Mouse (Mus musculus): ENCODE measurements around the gene Olfr1263. TPM values are rescaled to one million over a fixed set of nuclear protein-coding genes. Genes with fewer than 3 reads are reported as not detected.

Gene Olfr1263
- not detected for total RNA-seq (2018; cell fraction: chromatin; rRNA removed)
- not detected for total RNA-seq (2018; cell fraction: cytosol; rRNA removed)
- not detected for total RNA-seq (2018; cell fraction: nucleus; rRNA removed)
- not detected in 3 replicates for polyA plus RNA-seq (2018)

DNA sequence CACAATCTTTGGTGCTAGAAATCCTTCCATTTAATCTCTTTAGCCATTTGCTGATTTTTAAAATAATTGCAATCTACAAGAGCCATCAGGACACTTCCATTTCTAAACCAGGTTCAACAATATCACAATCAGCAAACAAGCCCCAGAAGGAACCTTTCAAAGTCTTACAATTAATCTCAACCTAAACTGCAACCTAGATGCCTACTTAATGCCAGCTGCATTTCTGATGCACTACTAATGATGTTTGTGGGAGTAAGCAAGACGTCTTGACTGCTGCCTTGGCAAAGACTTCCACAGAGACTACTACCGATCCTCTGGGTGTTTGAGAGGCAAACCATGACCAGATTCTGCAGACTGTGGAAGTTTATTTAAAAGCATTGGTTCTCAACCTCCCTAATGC lies at the start of gene Olfr1263:
Olfr1263 (plus strand) TSS at position 301 of the 400 bp plus-strand sequence.
- WGBS (ENCODE audit: missing documents) = 84% methylated on average over 2 of the region's 2 CpGs
- Histone ChIP-seq H3K4me3 (ENCODE audit: inconsistent target) (no peak within 1 kb of the TSS), H3K36me3 (ENCODE audit: inconsistent target) (no peaks in the 10 kb centered on the region), H3K27ac (no peak within 1 kb of the TSS), H3K79me2 (ENCODE audit: inconsistent target) (no peaks in the 10 kb centered on the region)

DNA sequence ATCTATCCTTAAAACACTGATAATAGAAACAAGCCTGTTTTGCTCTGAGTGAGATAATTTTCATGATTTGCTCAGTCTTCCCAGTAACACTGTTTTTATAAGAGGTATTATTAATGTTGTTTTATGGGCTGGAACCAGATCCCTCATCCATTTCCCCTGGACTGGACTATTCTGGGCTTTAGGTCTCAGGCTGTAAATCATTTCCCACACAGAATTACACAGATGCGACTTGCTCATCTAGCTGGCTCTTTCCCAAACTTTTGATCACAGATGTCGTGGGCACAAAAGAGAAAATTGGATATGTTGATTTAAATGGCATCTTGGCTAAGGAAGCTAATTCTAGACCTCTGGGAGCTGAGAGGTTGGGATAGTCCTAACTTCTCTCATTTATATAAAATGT lies 37.7 kb upstream of the Olfr1263 start, which contains the start of gene Olfr1260:
Olfr1260 (plus strand) TSS at position 157 of the 400 bp plus-strand sequence.
- 87% methylated on average over 2 of the region's 2 CpGs for WGBS (ENCODE audit: missing documents)
- Histone ChIP-seq H3K36me3 (ENCODE audit: inconsistent target) (no peaks in the 10 kb centered on the region), H3K4me3 (ENCODE audit: inconsistent target) (no peak within 1 kb of the TSS), H3K27ac (no peak within 1 kb of the TSS), H3K79me2 (ENCODE audit: inconsistent target) (no peaks in the 10 kb centered on the region)

DNA sequence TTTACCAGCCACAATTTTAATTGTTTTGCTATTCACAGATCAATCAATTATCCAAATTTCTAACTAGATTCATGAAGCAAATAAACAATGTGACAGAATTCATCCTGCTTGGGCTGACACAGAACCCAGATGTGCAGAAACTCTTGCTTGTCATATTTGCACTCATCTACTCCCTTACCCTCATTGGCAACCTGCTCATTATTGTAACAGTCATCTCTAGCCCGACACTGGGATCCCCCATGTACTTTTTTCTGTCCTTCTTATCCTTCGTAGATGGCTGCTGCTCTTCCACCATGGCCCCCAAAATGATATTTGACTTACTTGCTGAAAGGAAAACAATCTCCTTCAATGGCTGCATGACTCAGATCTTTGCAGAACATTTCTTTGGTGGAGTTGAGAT lies 34.2 kb upstream of the Olfr1263 start:
- WGBS (ENCODE audit: missing documents) = 95% methylated on average over 2 of the region's 2 CpGs
- H3K79me2 ChIP-seq (ENCODE audit: inconsistent target) = no peaks in the 10 kb centered on the region
- no peak overlapping the region for H3K4me3 ChIP-seq (ENCODE audit: inconsistent target)
- H3K36me3 ChIP-seq (ENCODE audit: inconsistent target) = no peaks in the 10 kb centered on the region
- no peak overlapping the region for H3K27ac ChIP-seq

DNA sequence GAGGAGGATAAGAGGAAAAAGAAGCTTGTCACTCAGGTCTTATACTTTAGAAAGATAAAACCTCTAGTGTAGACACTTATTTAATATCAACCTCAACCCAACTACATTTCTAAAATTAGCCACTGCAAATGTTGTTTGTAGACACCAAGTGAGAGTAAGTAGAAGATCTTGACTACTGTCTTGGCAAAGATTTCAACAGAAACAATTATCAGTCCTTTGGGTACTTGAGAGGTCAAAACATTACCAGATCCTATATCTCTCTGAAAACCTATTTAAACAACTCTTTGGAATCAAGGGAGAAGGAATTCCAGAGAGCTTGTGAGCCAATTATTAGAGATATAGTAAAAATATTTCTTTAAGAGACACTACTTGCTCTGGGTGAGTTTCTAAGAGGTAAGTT lies 21.0 kb upstream of the Olfr1263 start, which contains the start of gene Olfr1261:
Olfr1261 (plus strand) TSS at position 301 of the 400 bp plus-strand sequence.
- no peaks in the 10 kb centered on the region for H3K36me3 ChIP-seq (ENCODE audit: inconsistent target)
- no peak within 1 kb of the TSS for H3K27ac ChIP-seq
- no peaks in the 10 kb centered on the region for H3K79me2 ChIP-seq (ENCODE audit: inconsistent target)
- no peak within 1 kb of the TSS for H3K4me3 ChIP-seq (ENCODE audit: inconsistent target)

DNA sequence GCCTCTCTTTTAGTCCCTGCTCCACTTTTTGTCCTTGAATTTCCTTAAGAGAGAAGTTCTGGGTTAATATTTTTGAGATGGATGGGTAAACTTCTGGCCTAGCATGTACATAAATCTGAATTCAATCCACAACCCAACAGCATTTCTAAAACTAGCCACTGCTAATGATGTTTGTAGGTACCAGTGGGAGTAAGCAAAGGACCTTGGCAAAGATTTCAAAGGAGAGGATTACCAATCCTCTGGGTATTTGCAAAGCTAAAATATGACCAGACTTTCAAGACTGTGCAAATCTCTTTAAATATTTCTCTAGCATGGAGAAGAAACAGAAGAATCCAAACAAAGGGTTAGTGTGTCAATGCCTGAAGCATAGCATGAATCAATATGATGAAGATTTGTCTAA lies 12.1 kb upstream of the Olfr1263 start, which contains the start of gene Olfr1262:
Olfr1262 (plus strand) TSS at position 301 of the 400 bp plus-strand sequence.
- no peaks in the 10 kb centered on the region for H3K36me3 ChIP-seq (ENCODE audit: inconsistent target)
- H3K79me2 ChIP-seq (ENCODE audit: inconsistent target) = no peaks in the 10 kb centered on the region
- H3K27ac ChIP-seq = no peak within 1 kb of the TSS
- no peak within 1 kb of the TSS for H3K4me3 ChIP-seq (ENCODE audit: inconsistent target)

DNA sequence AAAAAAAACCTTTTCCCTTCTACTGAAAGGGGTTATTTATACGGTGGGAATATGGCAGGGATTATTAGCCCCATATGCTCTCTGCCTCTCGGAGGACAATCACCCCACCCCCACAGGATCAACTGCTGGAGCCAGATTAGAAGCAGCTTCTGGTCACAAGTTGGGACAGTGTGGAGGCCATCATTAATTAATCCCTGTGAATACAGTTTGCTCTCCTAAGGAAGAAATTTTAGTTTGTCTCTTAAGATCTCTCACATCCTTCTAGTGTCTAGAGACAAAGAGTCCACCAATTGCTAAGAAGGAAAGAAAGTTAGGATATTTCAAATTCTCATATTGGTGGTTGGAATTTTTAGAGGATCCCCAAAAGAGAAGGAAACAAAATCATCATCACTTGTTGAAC lies 13.5 kb downstream of the Olfr1263 start, which contains the start of gene Olfr1264:
Olfr1264 (minus strand) TSS at position 101 of the 400 bp plus-strand sequence.
- Histone ChIP-seq H3K27ac (no peak within 1 kb of the TSS), H3K36me3 (ENCODE audit: inconsistent target) (no peaks in the 10 kb centered on the region), H3K79me2 (ENCODE audit: inconsistent target) (no peaks in the 10 kb centered on the region), H3K4me3 (ENCODE audit: inconsistent target) (no peak within 1 kb of the TSS)
- 89% methylated on average over 2 of the region's 2 CpGs for WGBS (ENCODE audit: missing documents)

DNA sequence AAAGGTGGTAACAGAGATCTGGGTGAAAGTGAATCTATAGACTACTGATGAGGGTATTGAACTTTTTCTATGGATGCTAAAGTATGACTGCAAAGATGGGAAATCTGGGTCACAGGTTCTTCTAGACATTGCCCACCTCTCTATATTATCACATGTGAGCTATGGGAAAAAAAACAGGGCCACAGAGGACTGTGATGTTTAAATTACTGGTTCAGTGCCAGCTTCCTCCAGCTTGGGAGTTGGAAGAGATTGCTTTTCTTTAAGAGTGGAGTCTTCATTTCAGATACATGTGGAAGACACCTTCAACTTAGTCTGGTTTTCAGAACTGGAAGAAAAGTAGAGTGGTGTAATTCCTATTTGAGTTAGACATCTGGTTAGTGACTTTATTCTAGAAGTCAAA lies 23.1 kb downstream of the Olfr1263 start, which contains the start of gene Olfr1265:
Olfr1265 (plus strand) TSS at position 301 of the 400 bp plus-strand sequence.
- no peaks in the 10 kb centered on the region for H3K36me3 ChIP-seq (ENCODE audit: inconsistent target)
- H3K4me3 ChIP-seq (ENCODE audit: inconsistent target) = no peak within 1 kb of the TSS
- no peak within 1 kb of the TSS for H3K27ac ChIP-seq
- H3K79me2 ChIP-seq (ENCODE audit: inconsistent target) = no peaks in the 10 kb centered on the region

DNA sequence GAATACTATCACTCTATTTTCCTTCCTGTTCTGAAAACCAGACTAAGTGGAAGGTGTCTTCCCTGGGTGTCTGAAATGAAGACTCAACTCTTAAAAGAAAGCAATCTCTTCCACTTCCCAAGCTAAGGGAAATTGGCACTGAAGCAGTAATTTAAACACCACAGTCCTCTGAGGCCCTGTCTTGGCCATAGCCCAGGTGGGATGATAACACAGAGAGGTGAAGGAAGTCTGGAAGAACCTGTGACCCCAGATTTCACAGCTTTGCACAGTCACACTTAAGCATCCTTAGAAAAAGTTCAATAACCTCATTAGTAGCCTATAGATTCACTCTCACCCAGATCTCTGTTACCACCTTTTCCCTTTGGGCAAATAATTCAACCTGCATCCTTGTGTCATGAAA lies 51.6 kb downstream of the Olfr1263 start, which contains the start of gene Olfr140:
Olfr140 (minus strand) TSS at position 101 of the 400 bp plus-strand sequence.
- H3K4me3 ChIP-seq (ENCODE audit: inconsistent target) = no peak within 1 kb of the TSS
- no peak within 1 kb of the TSS for H3K27ac ChIP-seq
- no peaks in the 10 kb centered on the region for H3K79me2 ChIP-seq (ENCODE audit: inconsistent target)
- no peaks in the 10 kb centered on the region for H3K36me3 ChIP-seq (ENCODE audit: inconsistent target)

Other genes with a start within 250 kb of the Olfr1263 start
- gene Olfr1254, start 218.5 kb upstream of the Olfr1263 start, polyA plus RNA-seq (2018) = not detected in 3 replicates
- not detected in 3 replicates for gene Olfr1255, start 200.1 kb upstream of the Olfr1263 start, polyA plus RNA-seq (2018)
- gene Olfr1256, start 170.6 kb upstream of the Olfr1263 start, polyA plus RNA-seq (2018) = not detected in 3 replicates
- not detected in 3 replicates for gene Olfr48, start 163.9 kb upstream of the Olfr1263 start, polyA plus RNA-seq (2018)
- gene Olfr1257, start 133.7 kb upstream of the Olfr1263 start, polyA plus RNA-seq (2018) = not detected in 3 replicates
- gene Olfr1258, start 84.8 kb upstream of the Olfr1263 start, polyA plus RNA-seq (2018) = not detected in 3 replicates
- not detected in 3 replicates for gene Olfr1259, start 63.5 kb upstream of the Olfr1263 start, polyA plus RNA-seq (2018)
- not detected in 3 replicates for gene Olfr1260, start 37.8 kb upstream of the Olfr1263 start, polyA plus RNA-seq (2018)
- not detected in 3 replicates for gene Olfr1261, start 20.9 kb upstream of the Olfr1263 start, polyA plus RNA-seq (2018)
- not detected in 3 replicates for gene Olfr1262, start 12.0 kb upstream of the Olfr1263 start, polyA plus RNA-seq (2018)
- gene Olfr1264, start 13.4 kb downstream of the Olfr1263 start, polyA plus RNA-seq (2018) = not detected in 3 replicates
- not detected in 3 replicates for gene Olfr1265, start 23.2 kb downstream of the Olfr1263 start, polyA plus RNA-seq (2018)
- gene Olfr140, start 51.5 kb downstream of the Olfr1263 start, polyA plus RNA-seq (2018) = not detected in 3 replicates
- gene Olfr1269, start 109.3 kb downstream of the Olfr1263 start, polyA plus RNA-seq (2018) = not detected in 3 replicates
- gene Olfr32, start 130.2 kb downstream of the Olfr1263 start, polyA plus RNA-seq (2018) = not detected in 3 replicates
- gene Olfr1270, start 141.0 kb downstream of the Olfr1263 start, polyA plus RNA-seq (2018) = not detected in 3 replicates
- gene Olfr1506, start 212.4 kb downstream of the Olfr1263 start, polyA plus RNA-seq (2018) = not detected in 3 replicates
- not detected in 3 replicates for gene Olfr142, start 245.5 kb downstream of the Olfr1263 start, polyA plus RNA-seq (2018)

Measured in macrophage (primary cell).